Comparison of ENCODE assay signal across 7 mouse cellular contexts in the genomic region with DNA sequence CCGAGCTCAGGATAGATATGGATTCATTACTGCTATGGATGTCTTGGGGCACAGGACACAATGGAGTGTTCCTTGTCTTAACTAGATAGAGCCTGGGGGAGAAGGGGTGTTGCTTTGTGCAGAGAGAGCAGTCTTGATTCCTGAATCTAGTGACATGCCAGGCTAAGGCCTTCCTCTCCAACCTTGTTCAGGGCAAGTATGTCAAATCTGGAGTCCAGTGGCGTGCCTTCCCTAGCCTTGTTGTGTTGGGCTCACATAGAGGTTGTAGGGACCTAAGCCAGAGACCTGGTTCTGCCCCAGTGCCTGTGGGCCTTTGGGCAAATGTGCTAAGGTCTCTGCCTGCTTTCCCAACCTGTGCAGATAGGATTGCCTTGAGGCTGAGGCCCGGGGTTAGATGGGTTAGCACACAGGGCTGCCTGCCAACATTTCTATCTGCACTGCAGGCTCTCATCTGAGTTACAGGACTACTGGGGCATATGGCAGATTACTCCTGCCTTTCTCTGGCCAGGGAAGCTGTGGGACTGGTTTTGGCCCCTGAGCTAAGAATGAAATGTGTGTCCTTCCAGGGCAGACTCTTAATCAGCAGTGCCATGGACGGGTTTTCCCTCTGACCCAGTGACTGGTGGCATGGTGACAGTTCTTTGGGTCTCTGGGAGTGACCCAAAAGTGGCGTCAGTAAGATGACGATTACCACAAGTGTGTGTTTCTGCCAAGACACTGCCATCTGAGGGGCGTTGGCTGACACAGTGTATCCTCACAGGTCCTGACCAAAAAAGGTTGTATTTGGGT. TPM values are rescaled to one million over a fixed set of nuclear protein-coding genes. Genes with fewer than 3 reads are reported as not detected.
DNase-seq lines count a peak whose midpoint lies in the region; ATAC-seq and TF ChIP-seq lines count a peak whose summit lies in the region.
"Not testable (repeated sequence)": the region's sequence is repeated elsewhere in the genome, so short reads cannot be mapped to it uniquely, and the experiment has no call there.

No protein-coding gene starts in this region.

- TF ChIP-seq POLR2A in MEL (IDR thresholded peaks at IDR 0.05; ENCODE audit: control insufficient read depth in 1 of 2, insufficient read depth in 1 of 2, low read depth in 1 of 2, low read length in 2 of 2, poor library complexity in 1 of 2): not testable (repeated sequence)

- H3K4me1 ChIP-seq in MEL (ENCODE audit: control insufficient read depth in 1 of 2, insufficient read depth in 2 of 2, low read length in 2 of 2); hindbrain, embryonic 16.5 days (ENCODE audit: control insufficient read depth, insufficient read depth, low read depth, low read length): not testable (repeated sequence)
- peaks cover 19% of the 10 kb centered on the region for H3K4me1 ChIP-seq in brown adipose tissue, adult 24 weeks (ENCODE audit: control insufficient read depth, insufficient read depth, insufficient read length, low read length)
- peaks cover 27% of the 10 kb centered on the region for H3K4me1 ChIP-seq in heart, embryonic 13.5 days
- peaks cover 56% of the 10 kb centered on the region for H3K4me1 ChIP-seq in liver, embryonic 12.5 days

- not testable (repeated sequence) for ATAC-seq in heart, embryonic 13.5 days (ENCODE audit: extremely low read depth, insufficient number of reproducible peaks, low FRiP score, low TSS enrichment); liver, embryonic 12.5 days
- 0 out of 2 replicates have a peak, but pooled peaks have one; percentile 22 for ATAC-seq in hindbrain, embryonic 16.5 days
- peak; percentile 64 for ATAC-seq in megakaryocyte progenitor cell, adult 5-6 weeks (replicated peaks; ENCODE audit: poor library complexity)

- not testable (repeated sequence) for H3K9me3 ChIP-seq in MEL (replicated peaks; ENCODE audit: insufficient read depth, low read length); heart, embryonic 13.5 days; hindbrain, embryonic 16.5 days (ENCODE audit: control insufficient read depth, low read length); liver, embryonic 12.5 days (replicated peaks)

- not testable (repeated sequence) for TF ChIP-seq EP300 in MEL (IDR thresholded peaks at IDR 0.05; ENCODE audit: low read depth in 1 of 2, low read length in 2 of 2)

- not testable (repeated sequence) for H3K36me3 ChIP-seq in MEL (ENCODE audit: control insufficient read depth in 1 of 2, insufficient read depth in 2 of 2, low read length in 2 of 2)
- H3K36me3 ChIP-seq in heart, embryonic 13.5 days: peaks cover 47% of the 10 kb centered on the region
- peaks cover 25% of the 10 kb centered on the region for H3K36me3 ChIP-seq in hindbrain, embryonic 16.5 days (ENCODE audit: control insufficient read depth, insufficient read depth, low read length)
- peaks cover 54% of the 10 kb centered on the region for H3K36me3 ChIP-seq in liver, embryonic 12.5 days

- TF ChIP-seq CTCF in MEL (IDR thresholded peaks at IDR 0.05 in 2 of 3, conservative IDR thresholded peaks at IDR 0.05 in 1 of 3; ENCODE audit: control insufficient read depth in 1 of 3, insufficient read depth in 1 of 3, low read depth in 2 of 3, low read length in 3 of 3, poor library complexity in 1 of 3, severe bottlenecking in 1 of 3): not testable (repeated sequence)

- not testable (repeated sequence) for TF ChIP-seq RAD21 in MEL (IDR thresholded peaks at IDR 0.05; ENCODE audit: low read depth, low read length)

- H3K79me2 ChIP-seq in MEL (ENCODE audit: control insufficient read depth, insufficient read depth, low read length, poor library complexity): not testable (repeated sequence)

- H3K27ac ChIP-seq in MEL (ENCODE audit: control insufficient read depth, low read depth, low read length); hindbrain, embryonic 16.5 days (ENCODE audit: low read depth, low read length): not testable (repeated sequence)
- peak overlapping the region; percentile 58 for H3K27ac ChIP-seq in brown adipose tissue, adult 24 weeks (replicated peaks; ENCODE audit: low read depth, low read length)
- H3K27ac ChIP-seq in heart, embryonic 13.5 days (replicated peaks): peak overlapping the region; percentile 33; the same call in 1 of the 2 replicates
- peak overlapping the region; percentile 78; the same call in 1 of the 2 replicates for H3K27ac ChIP-seq in liver, embryonic 12.5 days

- H3K9ac ChIP-seq in MEL (ENCODE audit: control insufficient read depth, low read depth, low read length, poor library complexity, severe bottlenecking); heart, embryonic 13.5 days; hindbrain, embryonic 16.5 days (ENCODE audit: low read depth, low read length); liver, embryonic 12.5 days: not testable (repeated sequence)

- 58% methylated on average over 7 of the region's 7 CpGs for WGBS in heart, embryonic 13.5 days
- 78% methylated on average over 6 of the region's 7 CpGs for WGBS in hindbrain, embryonic 16.5 days
- 84% methylated on average over 7 of the region's 7 CpGs for WGBS in liver, embryonic 12.5 days (ENCODE audit: insufficient replicate concordance)

- H3K27me3 ChIP-seq in MEL (ENCODE audit: control insufficient read depth in 1 of 2, insufficient read depth in 2 of 2, low read length in 2 of 2); heart, embryonic 13.5 days (replicated peaks); hindbrain, embryonic 16.5 days (replicated peaks; ENCODE audit: control insufficient read depth, insufficient read depth, low read length); liver, embryonic 12.5 days (replicated peaks): not testable (repeated sequence)

- not testable (repeated sequence) for H3K4me3 ChIP-seq in MEL (ENCODE audit: control insufficient read depth in 1 of 2, insufficient read depth in 1 of 2, low read depth in 2 of 2, low read length in 2 of 2); brown adipose tissue, adult 24 weeks (ENCODE audit: insufficient read depth, low read depth, low read length); heart, embryonic 13.5 days; hindbrain, embryonic 16.5 days (ENCODE audit: low read length); liver, embryonic 12.5 days

- DNase-seq in MEL (ENCODE audit: low read depth, low spot score): peak; percentile 36
- peak; percentile 61 to 63 for DNase-seq in cerebellum, postnatal 10 days

- not testable (repeated sequence) for H3K4me2 ChIP-seq in heart, embryonic 13.5 days; hindbrain, embryonic 16.5 days (ENCODE audit: low read length); liver, embryonic 12.5 days

RNA-seq across cellular contexts. Expression of gene Klhl25, which starts 13.7 kb away (rescaled TPM):
- 7.4 and 8.0 TPM in 2 replicates for total RNA-seq in MEL (2012; rRNA removed)
- 10 to 100 TPM in 1 of 2 experiments, not detected in 1; 11.4 TPM for polyA plus RNA-seq in MEL (2012; ENCODE audit: insufficient read depth in 1 of 2, insufficient read length in 2 of 2, low read depth in 1 of 2, low replicate concordance in 2 of 2, missing spikeins in 1 of 2)
- polyA plus RNA-seq in brown adipose tissue, adult 24 weeks (2012; ENCODE audit: insufficient read depth, insufficient read length, missing spikeins): 4.7 and 8.6 TPM in 2 replicates
- 9.3 and 10.3 TPM in 2 replicates for polyA plus RNA-seq in heart, embryonic 13.5 days (2015; fragmentation: Nextera tagmentation; extraction: Ambion mirVana)
- polyA plus RNA-seq in hindbrain, embryonic 16.5 days (2015; fragmentation: Nextera tagmentation; extraction: Ambion mirVana): 30.8 and 33.0 TPM in 2 replicates
- polyA plus RNA-seq in liver, embryonic 12.5 days (2016; fragmentation: Nextera tagmentation; extraction: Ambion mirVana): 12.1 and 12.2 TPM in 2 replicates
- 4.0 and 5.4 TPM in 2 replicates for total RNA-seq in megakaryocyte progenitor cell, adult 5-6 weeks (2015)
- 8.7 and 9.0 TPM in 2 replicates for total RNA-seq in megakaryocyte progenitor cell, adult 5-6 weeks (2017)
